17 mouse cellular contexts compared by ENCODE assay signal in the genomic region with DNA sequence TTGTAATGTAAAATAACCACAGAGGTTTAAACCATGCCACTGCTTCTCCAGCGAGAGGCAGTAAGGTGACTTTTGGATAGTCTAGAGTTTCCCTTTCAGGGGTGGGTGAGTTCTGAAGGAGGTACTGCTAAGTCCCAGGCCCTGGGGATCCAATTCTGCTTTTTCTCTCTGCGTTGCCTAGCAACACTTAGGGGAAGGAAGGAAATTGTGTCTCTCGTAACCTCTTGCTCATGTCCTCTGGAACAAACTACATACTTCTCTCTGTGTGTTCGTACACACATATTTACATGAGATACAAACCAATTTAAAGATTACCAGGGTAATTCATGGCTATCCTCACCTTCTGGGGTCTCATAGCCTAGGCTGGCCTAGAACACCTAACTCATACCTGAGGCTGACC.
DNase-seq lines count a peak whose midpoint lies in the region; ATAC-seq and TF ChIP-seq lines count a peak whose summit lies in the region.
"Had no signal": no experiment of that assay in that cellular context is flagged by ENCODE, and none has a peak within 500 bp of the region (broad histone marks: within the 10 kb centered on the region; RNA-seq: fewer than 3 reads in every experiment).

No protein-coding gene starts in this region.

- H3K4me2 ChIP-seq in midbrain, embryonic 14.5 days (ENCODE audit: low read length) = no peak overlapping the region
- no peak overlapping the region for H3K4me2 ChIP-seq in midbrain, embryonic 16.5 days (ENCODE audit: low read length)
- H3K4me2 ChIP-seq: liver, embryonic 15.5 days; stomach, embryonic 15.5 days had no signal

- no peak for TF ChIP-seq POLR2A in kidney, adult 2 months (IDR thresholded peaks at IDR 0.05; ENCODE audit: low read depth, low read length)

- DNase-seq in kidney, adult 2 months = peak; percentile 32
- no peak for DNase-seq in kidney, postnatal 4 days
- peak; percentile 44 for DNase-seq in midbrain, embryonic 14.5 days
- no peak for DNase-seq in testis, postnatal 10 days (ENCODE audit: low spot score)
- no peak for DNase-seq in gastrocnemius, postnatal 14 days
- DNase-seq: adrenal gland, adult 2 months; heart, postnatal 4 days; kidney, adult 8-10 months; right cerebral cortex, postnatal 25 days; thymus, postnatal 36 days had no signal

- no peaks in the 10 kb centered on the region for H3K27me3 ChIP-seq in kidney, adult 2 months (replicated peaks; ENCODE audit: control insufficient read depth, insufficient read depth, low read length)
- H3K27me3 ChIP-seq in midbrain, embryonic 14.5 days (ENCODE audit: control insufficient read depth, insufficient read depth, low read length) = no peaks in the 10 kb centered on the region
- no peaks in the 10 kb centered on the region for H3K27me3 ChIP-seq in midbrain, embryonic 16.5 days (ENCODE audit: control insufficient read depth, insufficient read depth, low read depth, low read length)
- H3K27me3 ChIP-seq: liver, embryonic 15.5 days; Patski; stomach, embryonic 15.5 days had no signal

- 69% methylated on average over 4 of the region's 4 CpGs for WGBS in kidney, adult 2 months
- 69% methylated on average over 4 of the region's 4 CpGs for WGBS in midbrain, embryonic 14.5 days
- 58% methylated on average over 4 of the region's 4 CpGs for WGBS in midbrain, embryonic 16.5 days

- H3K27ac ChIP-seq in kidney, adult 2 months (ENCODE audit: insufficient read depth, low read depth, low read length) = no peak overlapping the region
- H3K27ac ChIP-seq in midbrain, embryonic 14.5 days (replicated peaks; ENCODE audit: low read depth, low read length) = no peak overlapping the region
- H3K27ac ChIP-seq in midbrain, embryonic 16.5 days (ENCODE audit: low read length) = no peak overlapping the region
- H3K27ac ChIP-seq: liver, embryonic 15.5 days; stomach, embryonic 15.5 days had no signal

- no peaks in the 10 kb centered on the region for H3K36me3 ChIP-seq in kidney, adult 2 months (ENCODE audit: control insufficient read depth, insufficient read depth, low read length)
- peaks cover 3% of the 10 kb centered on the region; the same call in 1 of the 2 replicates for H3K36me3 ChIP-seq in midbrain, embryonic 14.5 days (ENCODE audit: control insufficient read depth, insufficient read depth, low read length)
- H3K36me3 ChIP-seq in midbrain, embryonic 16.5 days (ENCODE audit: control insufficient read depth, insufficient read depth, low read length) = 0 out of 2 replicates have a peak, but pooled peaks cover 2% of the 10 kb centered on the region
- H3K36me3 ChIP-seq: liver, embryonic 15.5 days had no signal

- ATAC-seq in midbrain, embryonic 14.5 days (ENCODE audit: low FRiP score, low TSS enrichment) = no peak
- no peak for ATAC-seq in midbrain, embryonic 16.5 days
- ATAC-seq in common myeloid progenitor, adult 5-6 weeks (replicated peaks; ENCODE audit: low read depth, poor library complexity, severe bottlenecking) = peak; percentile 76
- ATAC-seq: Patski had no signal

- no peaks in the 10 kb centered on the region for H3K9me3 ChIP-seq in midbrain, embryonic 14.5 days (ENCODE audit: control insufficient read depth, low read length)
- no peaks in the 10 kb centered on the region for H3K9me3 ChIP-seq in midbrain, embryonic 16.5 days (replicated peaks; ENCODE audit: control insufficient read depth, low read length, poor library complexity, severe bottlenecking)
- H3K9me3 ChIP-seq: liver, embryonic 15.5 days; stomach, embryonic 15.5 days had no signal

- intact Hi-C loops in gastrocnemius, postnatal 14 days (cut with DNase I; ENCODE audit: low total_unique reads) = no loop called here

- H3K4me1 ChIP-seq in kidney, adult 2 months (ENCODE audit: control insufficient read depth, insufficient read depth, low read length) = no peaks in the 10 kb centered on the region
- H3K4me1 ChIP-seq in midbrain, embryonic 14.5 days (ENCODE audit: control insufficient read depth, insufficient read depth, low read length) = 0 out of 2 replicates have a peak, but pooled peaks cover 8% of the 10 kb centered on the region
- peaks cover 15% of the 10 kb centered on the region for H3K4me1 ChIP-seq in midbrain, embryonic 16.5 days (ENCODE audit: control insufficient read depth, insufficient read depth, low read length)
- H3K4me1 ChIP-seq: liver, embryonic 15.5 days; stomach, embryonic 15.5 days had no signal

- H3K9ac ChIP-seq in midbrain, embryonic 14.5 days (replicated peaks; ENCODE audit: low read length) = no peak overlapping the region
- no peak overlapping the region for H3K9ac ChIP-seq in midbrain, embryonic 16.5 days (ENCODE audit: low read depth, low read length)
- H3K9ac ChIP-seq: liver, embryonic 15.5 days; stomach, embryonic 15.5 days had no signal

- no peak for TF ChIP-seq CTCF in kidney, adult 2 months (conservative IDR thresholded peaks at IDR 0.05; ENCODE audit: insufficient read depth, insufficient read length, low read depth, low read length)

- H3K4me3 ChIP-seq in kidney, adult 2 months (ENCODE audit: insufficient read depth, low read depth, low read length) = no peak overlapping the region
- no peak overlapping the region for H3K4me3 ChIP-seq in midbrain, embryonic 14.5 days (replicated peaks; ENCODE audit: low read depth, low read length)
- H3K4me3 ChIP-seq in midbrain, embryonic 16.5 days (ENCODE audit: low read depth, low read length) = no peak overlapping the region
- H3K4me3 ChIP-seq: erythroblast, embryonic 14.5 days; liver, embryonic 15.5 days; myocyte; stomach, embryonic 15.5 days had no signal

Comparison
In these comparisons a context has a peak if more than half of its experiments do, and no peak if none do; other contexts are left out.
1. DNase-seq: peak in kidney, adult 2 months (single experiment) and midbrain, embryonic 14.5 days (single experiment); none in kidney, postnatal 4 days (0 of 2), testis, postnatal 10 days (single experiment) and gastrocnemius, postnatal 14 days (single experiment).